Mouse (Mus musculus) CH12F3 (cell line): Measurements from ENCODE around the gene Slc9a5.

Source experiments
- in situ Hi-C: fragments of 300-500 bp; cut with MboI; formaldehyde crosslinking; loops from 2 replicates; pipeline ENCODE4 v1.14.3; 2020; ENCODE audit warnings: low sequenced_read_pairs

Slc9a5 gene

GRCm38 (mm10) chr8:105353583-105354135 is 5.0 kb downstream of the Slc9a5 start:
- in situ Hi-C loops: no loop called here

- in situ Hi-C loops: no loop called here
Measured at GRCm38 (mm10) chr8:105354549-105354948, 5.9 kb downstream of the Slc9a5 start.

- in situ Hi-C loops: no loop called here
Measured at GRCm38 (mm10) chr8:105355179-105356024, 6.8 kb downstream of the Slc9a5 start.

- in situ Hi-C loops: no loop called here
Measured at GRCm38 (mm10) chr8:105356681-105357080, 8.0 kb downstream of the Slc9a5 start.

GRCm38 (mm10) chr8:105359208-105359607 is 10.6 kb downstream of the Slc9a5 start:
- in situ Hi-C loops: no loop called here

- in situ Hi-C loops: no loop called here
Measured at GRCm38 (mm10) chr8:105359646-105360045, 11.0 kb downstream of the Slc9a5 start.

- in situ Hi-C loops: no loop called here
Measured at GRCm38 (mm10) chr8:105361751-105362702, 13.4 kb downstream of the Slc9a5 start.

GRCm38 (mm10) chr8:105367107-105367506 is 18.5 kb downstream of the Slc9a5 start:
- in situ Hi-C loops: no loop called here

- in situ Hi-C loops: no loop called here
Measured at GRCm38 (mm10) chr8:105372473-105372872, 23.8 kb downstream of the Slc9a5 start.

GRCm38 (mm10) chr8:105373032-105373431 is 24.4 kb downstream of the Slc9a5 start, which contains the start of gene Plekhg4:
Gene Plekhg4, plus strand, starts transcription at chr8:105373274.
- in situ Hi-C loops: no loop called here

GRCm38 (mm10) chr8:105374513-105374966 is 25.9 kb downstream of the Slc9a5 start:
- in situ Hi-C loops: no loop called here

GRCm38 (mm10) chr8:105378673-105379072 is 30.0 kb downstream of the Slc9a5 start:
- in situ Hi-C loops: no loop called here

GRCm38 (mm10) chr8:105380308-105380707 is 31.7 kb downstream of the Slc9a5 start:
- in situ Hi-C loops: no loop called here

- in situ Hi-C loops: no loop called here
Measured at GRCm38 (mm10) chr8:105384070-105384469, 35.4 kb downstream of the Slc9a5 start.

- in situ Hi-C loops: no loop called here
Measured at GRCm38 (mm10) chr8:105387151-105387550, 38.5 kb downstream of the Slc9a5 start.

GRCm38 (mm10) chr8:105389096-105389495 is 40.5 kb downstream of the Slc9a5 start:
- in situ Hi-C loops: no loop called here

- in situ Hi-C loops: no loop called here
Measured at GRCm38 (mm10) chr8:105393089-105393787, 44.6 kb downstream of the Slc9a5 start.

GRCm38 (mm10) chr8:105393915-105394314 is 45.3 kb downstream of the Slc9a5 start:
- in situ Hi-C loops: no loop called here

- in situ Hi-C loops: no loop called here
Measured at GRCm38 (mm10) chr8:105397747-105398146, 49.1 kb downstream of the Slc9a5 start.

GRCm38 (mm10) chr8:105400016-105400415 is 51.4 kb downstream of the Slc9a5 start:
- in situ Hi-C loops: no loop called here
